Mouse (Mus musculus): ENCODE data around the gene Galnt18. TPM values are rescaled to one million over a fixed set of nuclear protein-coding genes. Genes with fewer than 3 reads are reported as not detected.

Gene Galnt18
- total RNA-seq, 2 experiments from 2014 or later, result 47.6 to 55.3 TPM

GRCm38 (mm10) chr7:111724004-111724403 is 55.8 kb downstream of the Galnt18 start:
- no peak for DNase-seq (ENCODE audit: low spot score in 2 of 2)
- intact Hi-C loops (cut with DNase I), result loop anchor here (5.0 kb wide), 1 partner anchor 53 kb away; the partner anchor contains the start of gene Galnt18

GRCm38 (mm10) chr7:111721308-111721698 is 58.5 kb downstream of the Galnt18 start:
- intact Hi-C loops (cut with DNase I), result loop anchor here (5.0 kb wide), 1 partner anchor 56 kb away; the partner anchor contains the start of gene Galnt18
- no peak for DNase-seq (ENCODE audit: low spot score in 2 of 2)

DNA sequence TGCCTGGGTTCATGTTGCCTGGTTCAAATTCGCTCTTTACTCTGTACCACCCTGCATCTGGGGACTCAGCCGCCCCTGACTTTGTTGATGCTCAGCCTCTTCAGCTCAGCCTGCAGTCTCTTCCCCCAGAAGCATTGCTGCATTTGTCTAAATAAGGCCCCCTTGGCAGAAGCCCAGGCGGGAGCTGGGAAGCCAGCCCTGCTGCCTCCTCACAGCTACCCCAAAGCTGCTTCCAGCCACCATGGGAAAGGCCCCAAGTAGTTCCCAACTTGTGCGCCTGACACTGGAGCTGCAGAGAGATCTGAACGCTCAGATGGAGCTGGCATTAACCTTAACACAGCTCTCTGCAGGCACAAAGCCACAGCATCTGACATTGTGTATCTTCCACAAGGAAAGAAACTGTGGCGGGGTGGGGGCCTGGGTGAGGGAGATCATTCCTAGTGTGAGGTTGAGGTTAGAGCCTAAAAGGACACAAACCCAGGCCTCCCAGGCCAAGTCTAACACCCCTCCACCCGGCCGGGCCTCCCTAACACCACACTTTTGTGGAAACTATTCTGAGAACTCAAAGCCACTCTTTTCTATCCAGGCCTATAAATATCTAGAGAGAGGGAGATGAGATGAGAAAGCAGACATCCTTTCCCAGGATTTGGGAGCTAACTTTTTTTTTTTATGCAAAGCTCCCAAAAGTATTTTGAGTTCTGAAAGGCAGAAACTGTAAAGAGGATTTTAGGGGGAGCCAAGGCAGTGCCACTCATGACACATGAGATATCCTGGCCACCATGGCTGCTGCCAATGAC is 59.1 kb downstream of the Galnt18 start:
- DNase-seq (ENCODE audit: low spot score in 2 of 2), result peak; percentile 72 to 75
- intact Hi-C loops (cut with DNase I), result loop anchor here (5.0 kb wide), 1 partner anchor 57 kb away; the partner anchor contains the start of gene Galnt18

DNA sequence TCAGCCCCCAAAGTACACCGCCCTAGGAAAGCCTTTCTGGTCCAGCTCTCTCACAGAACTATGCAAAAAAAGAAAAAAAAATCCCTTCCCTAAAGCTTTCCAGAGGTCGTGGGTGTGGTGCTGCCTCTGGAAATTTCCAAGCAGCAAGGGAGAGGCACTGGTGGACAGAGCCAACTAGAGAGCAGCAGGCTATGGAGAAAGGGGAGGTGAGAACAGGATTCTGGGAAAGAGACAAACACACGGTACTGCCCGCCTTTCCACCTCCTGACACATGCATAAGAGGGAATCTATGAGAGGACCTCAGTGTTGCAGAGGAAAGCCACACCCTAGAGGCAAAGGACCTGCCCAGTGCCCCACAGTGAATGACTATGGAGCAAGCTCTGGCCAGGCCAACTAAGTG is 60.9 kb downstream of the Galnt18 start:
- DNase-seq (ENCODE audit: low spot score in 2 of 2), result no peak
- intact Hi-C loops (cut with DNase I), result no loop called here

GRCm38 (mm10) chr7:111714639-111715360 is 65.0 kb downstream of the Galnt18 start:
- no peak for DNase-seq (ENCODE audit: low spot score in 2 of 2)
- intact Hi-C loops (cut with DNase I), result no loop called here

DNA sequence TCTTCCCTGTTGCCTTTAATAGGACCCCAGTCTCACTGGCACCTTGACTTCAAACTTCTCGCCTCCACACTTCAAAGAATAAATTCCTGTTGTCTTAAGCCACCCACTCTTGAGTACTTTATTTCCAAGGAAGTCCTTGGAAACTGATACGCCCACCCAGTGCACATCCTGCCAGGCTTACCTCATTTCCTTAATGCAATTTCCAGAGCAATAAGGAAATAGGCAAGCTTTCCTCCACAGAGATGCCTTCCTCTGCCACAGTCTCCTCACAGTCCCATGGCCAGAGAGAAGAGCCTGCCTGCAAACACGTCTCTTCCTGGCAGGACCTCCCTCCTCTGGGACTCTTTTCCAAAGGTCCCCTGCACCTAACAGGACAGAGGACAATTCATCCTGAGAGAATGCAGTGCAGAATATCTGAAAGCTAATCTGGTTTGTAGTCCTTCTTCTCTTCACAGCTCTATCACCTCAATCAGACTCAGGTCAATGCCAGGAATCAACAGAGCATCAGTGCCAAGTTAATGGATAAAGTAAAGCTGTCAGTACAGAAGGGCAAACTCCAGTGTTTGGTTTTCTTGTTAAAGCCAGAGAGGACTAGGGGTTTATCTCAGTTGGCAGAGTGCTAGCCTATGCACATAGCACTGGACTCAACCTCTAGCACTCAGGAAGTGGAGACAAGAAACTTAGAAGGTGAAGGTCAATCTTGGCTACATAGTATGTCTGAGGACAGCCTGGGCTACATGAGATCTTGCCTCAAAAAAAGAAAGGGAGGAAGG is 65.8 kb downstream of the Galnt18 start:
- intact Hi-C loops (cut with DNase I), result no loop called here

GRCm38 (mm10) chr7:111712797-111713196 is 67.0 kb downstream of the Galnt18 start:
- intact Hi-C loops (cut with DNase I), result no loop called here
- DNase-seq (ENCODE audit: low spot score in 2 of 2), result no peak

More for the DNA sequence above, 65.8 kb downstream of the Galnt18 start:
- DNase-seq (ENCODE audit: low spot score in 2 of 2), result no peak

DNA sequence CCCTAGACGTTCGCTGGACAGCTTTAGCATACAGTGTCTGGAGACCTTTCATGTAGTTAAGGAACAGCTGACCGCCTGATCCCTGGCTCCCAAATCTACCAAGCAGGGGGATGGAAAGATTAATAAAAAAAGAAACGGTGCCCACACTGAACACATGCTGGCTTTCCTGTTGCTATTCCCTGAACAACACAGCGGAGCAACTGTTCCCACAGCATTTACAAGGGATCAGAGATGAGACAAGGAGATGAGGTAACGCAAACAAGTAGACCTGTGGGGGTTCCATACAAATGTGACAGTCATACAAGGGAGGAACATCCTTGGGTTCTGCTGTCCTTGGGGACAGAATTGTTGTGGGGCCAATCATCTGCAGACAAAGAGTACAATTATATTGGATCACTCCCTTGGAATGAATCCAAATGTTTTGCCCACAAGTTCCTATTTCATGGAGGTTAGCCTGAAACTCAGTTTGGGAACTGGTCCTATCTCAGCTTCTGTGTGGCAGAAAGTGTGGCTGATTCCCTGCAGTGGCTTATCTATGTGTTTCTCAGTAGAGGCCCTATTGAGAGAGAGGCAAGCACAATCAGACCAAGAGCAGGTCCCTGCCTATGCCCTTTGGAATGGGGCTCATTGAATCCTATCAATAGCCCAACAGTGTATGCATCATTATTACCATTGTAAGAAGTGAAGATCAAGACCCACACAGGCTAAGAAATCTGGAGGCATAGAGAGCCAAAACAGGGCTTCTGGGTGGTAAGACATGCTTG is 68.5 kb downstream of the Galnt18 start:
- intact Hi-C loops (cut with DNase I), result no loop called here
- DNase-seq (ENCODE audit: low spot score in 2 of 2), result no peak

- DNase-seq (ENCODE audit: low spot score in 2 of 2), result no peak
- intact Hi-C loops (cut with DNase I), result no loop called here
Observed at GRCm38 (mm10) chr7:111710311-111710710, 69.5 kb downstream of the Galnt18 start.

DNA sequence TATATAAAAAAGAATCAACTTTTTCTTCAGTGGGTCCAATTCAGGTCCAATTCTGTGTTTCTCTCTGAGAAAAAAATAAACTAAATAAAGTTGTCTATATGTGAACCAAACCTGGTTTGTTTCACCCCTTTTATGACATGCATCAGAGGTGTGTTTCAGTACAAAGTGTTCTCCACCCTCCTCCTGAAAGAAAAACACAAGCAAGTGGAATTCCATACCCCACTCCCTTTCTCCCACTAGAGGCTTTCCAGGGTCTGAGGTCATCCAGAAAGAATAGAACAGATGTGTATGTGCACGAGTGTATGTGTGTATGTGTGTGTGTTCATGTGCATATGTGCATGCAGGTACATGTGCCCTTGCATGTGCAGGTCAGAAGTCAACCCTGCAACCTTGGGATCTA is 71.2 kb downstream of the Galnt18 start:
- intact Hi-C loops (cut with DNase I), result no loop called here
- no peak for DNase-seq (ENCODE audit: low spot score in 2 of 2)

GRCm38 (mm10) chr7:111702961-111703360 is 76.8 kb downstream of the Galnt18 start:
- intact Hi-C loops (cut with DNase I), result no loop called here
- no peak for DNase-seq (ENCODE audit: low spot score in 2 of 2)

DNA sequence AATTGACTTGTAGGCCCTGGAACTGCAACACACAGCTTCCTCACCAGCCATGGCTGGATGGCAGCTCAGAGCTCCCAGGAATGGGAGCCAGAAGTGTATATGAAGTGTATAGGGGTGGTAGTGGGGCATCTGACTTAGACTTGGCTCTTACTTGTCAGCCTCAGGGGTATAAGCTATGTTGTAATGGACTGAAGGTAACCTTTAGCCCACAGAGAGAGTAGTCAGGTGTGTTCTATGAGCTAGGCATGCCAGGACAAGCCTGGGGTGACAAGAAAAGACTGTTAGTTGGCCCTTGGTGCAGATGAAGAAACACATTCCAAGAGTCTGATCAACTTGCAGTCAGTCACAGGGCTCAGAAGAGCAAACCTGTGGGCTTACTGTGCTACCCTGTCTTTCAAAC is 78.0 kb downstream of the Galnt18 start:
- DNase-seq (ENCODE audit: low spot score in 2 of 2), result no peak
- intact Hi-C loops (cut with DNase I), result no loop called here

DNA sequence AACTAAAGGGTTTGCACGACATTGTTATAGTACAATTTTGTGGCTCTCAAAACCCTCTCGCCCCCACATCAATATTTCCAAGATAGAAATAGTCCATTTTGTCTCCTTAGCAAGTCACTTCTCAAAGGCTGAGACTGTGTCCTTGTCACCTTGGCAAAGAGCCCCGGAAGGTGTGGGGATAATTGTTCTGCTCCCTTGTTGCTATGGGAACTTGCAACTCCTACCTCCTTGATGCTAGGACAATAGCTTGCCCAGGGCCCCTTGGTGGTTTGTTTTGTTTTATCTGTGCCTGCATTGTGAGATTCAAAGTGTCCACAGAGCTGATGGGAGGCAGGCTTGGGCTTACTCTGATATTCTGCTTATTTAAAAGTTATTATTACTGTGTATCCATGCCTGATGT is 80.3 kb downstream of the Galnt18 start:
- intact Hi-C loops (cut with DNase I), result no loop called here

GRCm38 (mm10) chr7:111696226-111696625 is 83.6 kb downstream of the Galnt18 start:
- intact Hi-C loops (cut with DNase I), result no loop called here
- DNase-seq (ENCODE audit: low spot score in 2 of 2), result no peak

More for the DNA sequence above, 80.3 kb downstream of the Galnt18 start:
- DNase-seq (ENCODE audit: low spot score in 2 of 2), result no peak

GRCm38 (mm10) chr7:111694312-111694711 is 85.5 kb downstream of the Galnt18 start:
- intact Hi-C loops (cut with DNase I), result no loop called here
- DNase-seq (ENCODE audit: low spot score in 2 of 2), result no peak

GRCm38 (mm10) chr7:111692641-111693261 is 87.0 kb downstream of the Galnt18 start:
- intact Hi-C loops (cut with DNase I), result no loop called here
- peak; percentile 44 to 73 for DNase-seq (ENCODE audit: low spot score in 2 of 2)

DNA sequence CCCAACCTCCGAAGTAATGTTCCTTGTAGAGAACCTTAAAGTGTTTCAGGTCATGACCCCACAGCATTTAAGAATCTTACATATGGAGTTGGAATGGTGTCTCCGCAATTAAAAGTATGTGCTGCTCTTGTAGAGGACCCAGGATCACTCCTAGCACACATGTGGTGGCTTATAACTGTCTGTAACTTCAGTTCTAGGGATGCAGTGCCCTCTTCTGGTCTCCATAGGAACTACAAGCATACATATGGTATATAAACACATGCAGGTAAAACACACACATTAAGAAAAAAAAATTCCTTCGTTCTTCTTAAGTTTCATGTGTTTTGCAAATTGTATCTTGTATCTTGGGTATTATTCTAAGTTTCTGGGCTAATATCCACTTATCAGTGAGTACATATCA is 99.7 kb downstream of the Galnt18 start:
- intact Hi-C loops (cut with DNase I), result no loop called here

DNA sequence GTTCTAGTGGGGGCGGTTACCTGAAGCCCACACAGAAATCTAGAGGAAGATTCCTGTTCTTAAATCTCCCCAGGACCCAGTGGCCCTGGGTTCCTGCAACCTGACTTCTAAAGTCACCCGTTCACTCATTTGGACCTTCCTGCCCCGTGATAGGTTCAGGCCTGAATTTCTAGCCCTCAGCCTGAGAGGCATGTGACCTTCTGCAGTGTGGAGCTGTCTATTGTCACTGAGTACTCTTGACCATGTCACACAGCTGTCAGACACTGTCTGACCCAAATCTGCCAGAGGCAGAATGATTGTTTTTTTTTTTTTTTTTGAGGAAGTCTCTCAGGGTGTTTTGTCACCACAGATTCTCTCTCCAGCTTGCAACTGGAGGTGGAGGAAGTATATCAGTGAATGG is 103.3 kb downstream of the Galnt18 start:
- no peak for DNase-seq (ENCODE audit: low spot score in 2 of 2)
- intact Hi-C loops (cut with DNase I), result no loop called here

More for the DNA sequence above, 99.7 kb downstream of the Galnt18 start:
- DNase-seq (ENCODE audit: low spot score in 2 of 2), result no peak

- intact Hi-C loops (cut with DNase I), result no loop called here
Observed at GRCm38 (mm10) chr7:111672467-111672866, 107.3 kb downstream of the Galnt18 start.

More at GRCm38 (mm10) chr7:111672467-111672866, 107.3 kb downstream of the Galnt18 start:
- DNase-seq (ENCODE audit: low spot score in 2 of 2), result peak in 1 of 2 experiments; percentile 17

Data from left cerebral cortex, postnatal 14 days (tissue).